Mouse (Mus musculus) left cerebral cortex, postnatal 4 days (tissue): ENCODE results near the gene Me3. TPM values are rescaled to one million over a fixed set of nuclear protein-coding genes. Genes with fewer than 3 reads are reported as not detected.

Experiments used
- DNase-seq: peaks from one replicate; pipeline ENCODE4 v3.0.0-alpha.2; 2022
- intact Hi-C: fragments of 180-260 bp; cut with DNase I; formaldehyde crosslinking; loops from one replicate; pipeline ENCODE4 v1.15.1; 2025
- total RNA-seq, 2 experiments: library from RNA; stranded (reverse); gene quantifications; 2 replicates each; pipeline ENCODE4 v1.2.3; 2021

Me3 gene
- total RNA-seq, 2 experiments from 2014 or later = 26.5 to 31.7 TPM

DNA sequence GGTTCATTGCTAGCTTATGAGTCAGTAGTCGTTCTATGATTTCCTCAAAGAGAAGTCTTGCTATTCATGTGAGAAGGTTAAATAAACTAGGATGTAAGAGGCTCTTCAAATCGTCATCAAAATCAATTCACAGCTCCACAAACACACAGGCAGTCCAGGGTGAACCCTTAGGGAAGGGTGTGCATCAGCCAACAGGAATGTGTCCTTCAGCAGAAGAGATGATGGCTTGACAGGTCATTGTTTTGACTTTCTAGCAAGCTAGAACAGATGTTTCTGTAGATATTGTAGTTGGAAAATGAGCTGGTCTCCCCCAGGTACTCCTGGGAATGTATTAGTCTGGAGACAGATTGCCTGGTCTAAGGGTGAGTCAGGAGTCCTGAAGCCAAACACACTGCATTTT lies 177.2 kb downstream of the Me3 start:
- intact Hi-C loops = no loop called here
- no peak for DNase-seq

- no peak for DNase-seq
- intact Hi-C loops = no loop called here
Measured at GRCm38 (mm10) chr7:89828436-89829065, 196.4 kb downstream of the Me3 start.

DNA sequence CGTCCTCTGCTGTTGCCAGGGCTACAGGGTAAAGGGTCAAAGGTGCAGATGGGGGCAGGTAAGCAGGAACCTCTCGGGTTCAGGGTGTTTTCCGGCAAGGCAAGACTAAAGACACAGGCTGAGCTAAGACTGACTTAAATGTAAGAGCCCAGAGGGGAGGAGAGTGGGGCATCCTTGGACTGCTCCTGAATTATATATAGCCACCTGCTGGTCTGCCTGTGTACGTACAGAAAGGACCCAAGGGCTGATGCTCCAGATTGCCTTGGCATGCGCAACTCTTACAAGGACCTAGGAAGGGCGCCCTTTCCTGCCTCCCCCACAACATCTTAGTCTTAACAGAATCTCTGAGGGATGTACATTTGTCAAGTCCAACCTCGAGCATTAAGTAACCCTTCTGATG lies 197.0 kb downstream of the Me3 start:
- peak; percentile 11 for DNase-seq
- intact Hi-C loops = no loop called here

DNA sequence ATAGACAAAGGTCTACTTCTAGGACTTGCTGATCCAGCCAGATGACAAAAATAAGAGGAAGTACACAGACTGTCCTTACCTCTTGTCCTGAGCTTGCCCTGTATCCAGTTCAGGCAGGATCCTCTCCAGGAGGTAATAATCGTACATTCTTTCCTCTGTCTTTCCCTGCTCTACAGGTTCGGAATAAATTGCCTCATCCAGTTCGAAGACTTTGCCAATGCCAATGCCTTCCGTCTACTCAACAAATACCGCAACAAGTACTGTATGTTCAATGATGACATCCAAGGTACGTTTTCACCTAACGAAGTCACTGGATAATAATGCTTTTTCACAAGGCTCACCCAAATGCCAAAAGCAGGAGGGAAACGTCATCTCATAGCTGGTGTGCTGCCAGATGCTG lies 201.3 kb downstream of the Me3 start:
- intact Hi-C loops = no loop called here
- DNase-seq = no peak

DNA sequence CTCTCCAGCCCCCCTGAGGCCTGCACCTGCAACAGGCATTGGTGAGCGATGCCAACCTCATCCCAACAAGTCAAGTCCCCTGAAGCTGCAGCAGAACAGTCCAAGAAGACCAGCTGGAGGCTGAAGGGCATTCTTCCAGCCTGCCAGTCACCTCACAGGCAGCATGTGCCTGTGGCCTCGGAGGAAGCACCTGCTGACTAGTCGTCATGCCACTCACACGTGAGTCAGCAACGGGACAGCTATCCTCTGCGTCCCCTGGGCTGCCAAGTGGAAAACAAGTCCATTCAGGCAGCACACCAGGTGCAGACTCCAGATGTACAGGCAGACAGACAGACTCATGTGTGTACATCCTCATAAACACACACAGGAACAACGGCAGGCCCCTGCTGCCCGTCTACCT lies 203.4 kb downstream of the Me3 start:
- intact Hi-C loops = no loop called here
- peak; percentile 55 for DNase-seq

DNA sequence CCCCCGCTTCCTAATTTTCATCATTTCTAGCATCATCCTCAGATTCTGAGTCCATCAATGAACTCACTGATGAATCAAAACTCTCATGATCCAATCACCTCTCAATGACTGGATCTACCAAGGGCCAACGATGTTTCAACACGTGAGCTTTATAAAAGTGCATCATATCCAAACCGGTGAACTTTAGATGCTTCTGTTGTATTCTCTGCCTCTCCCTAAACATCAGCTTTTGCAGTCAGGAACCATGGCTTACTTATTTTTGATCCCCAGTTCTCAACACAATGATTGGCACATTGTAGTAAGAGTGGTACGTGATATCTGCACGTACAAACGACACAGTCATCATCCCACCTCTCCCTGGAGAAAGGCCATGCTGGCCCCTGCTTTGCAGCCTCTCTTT lies 204.5 kb downstream of the Me3 start:
- intact Hi-C loops = no loop called here
- DNase-seq = no peak

- intact Hi-C loops = no loop called here
- no peak for DNase-seq
Measured at GRCm38 (mm10) chr7:89837841-89838240, 205.6 kb downstream of the Me3 start.

DNA sequence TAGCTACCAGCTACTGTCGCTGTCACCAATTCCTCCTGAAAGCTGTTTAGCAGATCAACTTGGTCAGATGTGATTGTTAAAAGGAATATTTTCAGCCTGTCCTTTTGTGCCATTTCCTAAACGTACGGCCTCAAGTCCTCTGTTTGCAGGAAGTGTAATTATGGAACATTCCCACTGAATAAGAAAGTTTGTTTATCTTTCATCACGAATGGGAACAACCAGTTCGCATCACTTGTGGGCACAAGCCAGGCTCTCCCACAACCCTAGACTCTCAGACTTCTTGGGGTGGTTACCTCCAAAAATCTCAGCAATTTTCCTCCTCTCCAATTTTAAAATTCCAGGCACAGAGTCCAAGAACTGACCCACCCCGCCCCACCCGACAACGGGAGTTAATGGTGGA lies 207.5 kb downstream of the Me3 start:
- DNase-seq = no peak
- intact Hi-C loops = loop anchor here (10.0 kb wide), 1 partner anchor 335 kb away; no protein-coding TSS in a partner anchor

GRCm38 (mm10) chr7:89841670-89842403 lies 209.6 kb downstream of the Me3 start:
- intact Hi-C loops = loop anchor here (10.0 kb wide), 1 partner anchor 337 kb away; no protein-coding TSS in a partner anchor
- peak; percentile 85 for DNase-seq

- intact Hi-C loops = loop anchor here (10.0 kb wide), 1 partner anchor 338 kb away; no protein-coding TSS in a partner anchor
Measured at GRCm38 (mm10) chr7:89842404-89842715, 210.2 kb downstream of the Me3 start.

GRCm38 (mm10) chr7:89843121-89843520 lies 210.9 kb downstream of the Me3 start:
- no peak for DNase-seq
- intact Hi-C loops = loop anchor here (10.0 kb wide), 1 partner anchor 338 kb away; no protein-coding TSS in a partner anchor

More at GRCm38 (mm10) chr7:89842404-89842715, 210.2 kb downstream of the Me3 start:
- DNase-seq = no peak

DNA sequence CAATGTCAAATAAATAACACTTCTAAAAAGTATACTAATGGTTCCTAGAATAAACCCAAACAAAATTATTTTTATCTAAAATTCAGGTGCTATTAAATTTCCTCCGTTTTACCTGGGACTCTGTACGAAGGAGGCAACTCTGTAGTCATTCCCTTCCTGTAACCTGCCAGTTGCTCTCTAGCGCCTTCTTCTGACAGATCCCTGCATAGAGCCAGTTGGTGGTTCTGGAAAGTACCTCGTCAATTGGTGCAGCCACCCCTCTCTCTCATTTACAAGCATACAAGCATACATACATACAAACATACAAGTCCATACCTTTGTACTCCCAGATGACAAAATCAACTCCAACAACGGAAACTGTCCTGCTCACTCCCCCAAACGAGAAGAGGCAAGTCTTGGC lies 211.3 kb downstream of the Me3 start:
- DNase-seq = peak; percentile 35
- intact Hi-C loops = loop anchor here (10.0 kb wide), 1 partner anchor 339 kb away; no protein-coding TSS in a partner anchor

GRCm38 (mm10) chr7:89845669-89846068 lies 213.5 kb downstream of the Me3 start:
- intact Hi-C loops = loop anchor here (10.0 kb wide), 1 partner anchor 341 kb away; no protein-coding TSS in a partner anchor
- no peak for DNase-seq

DNA sequence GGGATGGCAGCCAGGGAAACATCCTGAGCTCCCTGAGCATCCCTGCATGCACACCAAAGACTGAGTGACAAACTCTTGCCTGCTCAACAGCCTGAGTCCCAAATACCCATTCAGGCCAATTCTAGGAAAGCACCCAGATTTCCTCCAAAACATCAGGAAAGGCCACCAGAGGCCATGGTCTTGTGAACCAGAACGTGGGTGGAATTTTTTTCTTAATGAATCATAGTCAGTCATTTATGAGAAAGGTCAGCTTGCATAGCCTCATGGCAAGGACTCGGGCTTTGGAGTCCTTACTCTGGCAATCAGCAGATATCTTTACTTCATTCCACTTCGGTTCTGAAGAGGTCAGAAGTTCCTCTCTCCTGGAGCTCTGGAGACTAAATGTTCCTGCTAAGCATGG lies 218.3 kb downstream of the Me3 start:
- DNase-seq = no peak
- intact Hi-C loops = no loop called here

GRCm38 (mm10) chr7:89852158-89853095 lies 220.2 kb downstream of the Me3 start:
- no peak for DNase-seq
- intact Hi-C loops = no loop called here

- intact Hi-C loops = no loop called here
- no peak for DNase-seq
Measured at GRCm38 (mm10) chr7:89853131-89853530, 220.9 kb downstream of the Me3 start.

- intact Hi-C loops = no loop called here
- DNase-seq = no peak
Measured at GRCm38 (mm10) chr7:89855196-89855595, 223.0 kb downstream of the Me3 start.

GRCm38 (mm10) chr7:89856440-89857217 lies 224.4 kb downstream of the Me3 start:
- DNase-seq = no peak
- intact Hi-C loops = no loop called here

DNA sequence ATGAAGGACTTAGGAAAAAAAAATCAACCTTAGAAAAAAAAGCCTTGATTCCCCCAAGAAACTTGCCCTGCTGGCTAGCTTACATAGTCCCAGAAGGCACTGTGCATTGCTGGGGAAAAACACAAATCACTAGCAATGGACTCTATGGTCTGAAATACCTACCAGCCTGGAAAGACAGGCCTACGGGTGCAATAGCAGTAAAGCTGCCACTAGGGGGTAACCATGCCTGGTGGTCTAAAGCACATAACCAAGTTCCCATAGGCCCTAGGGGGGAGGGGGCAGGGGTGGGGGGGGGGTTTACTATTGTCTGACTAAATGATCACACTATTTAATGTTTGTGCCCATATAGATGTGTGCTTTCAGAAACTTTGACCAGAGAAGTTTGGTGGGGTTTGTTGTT lies 232.6 kb downstream of the Me3 start:
- intact Hi-C loops = no loop called here
- DNase-seq = no peak

- DNase-seq = no peak
- intact Hi-C loops = no loop called here
Measured at GRCm38 (mm10) chr7:89867221-89867620, 235.0 kb downstream of the Me3 start.
